ENCODE assay signal across 8 mouse cellular contexts in the genomic region with DNA sequence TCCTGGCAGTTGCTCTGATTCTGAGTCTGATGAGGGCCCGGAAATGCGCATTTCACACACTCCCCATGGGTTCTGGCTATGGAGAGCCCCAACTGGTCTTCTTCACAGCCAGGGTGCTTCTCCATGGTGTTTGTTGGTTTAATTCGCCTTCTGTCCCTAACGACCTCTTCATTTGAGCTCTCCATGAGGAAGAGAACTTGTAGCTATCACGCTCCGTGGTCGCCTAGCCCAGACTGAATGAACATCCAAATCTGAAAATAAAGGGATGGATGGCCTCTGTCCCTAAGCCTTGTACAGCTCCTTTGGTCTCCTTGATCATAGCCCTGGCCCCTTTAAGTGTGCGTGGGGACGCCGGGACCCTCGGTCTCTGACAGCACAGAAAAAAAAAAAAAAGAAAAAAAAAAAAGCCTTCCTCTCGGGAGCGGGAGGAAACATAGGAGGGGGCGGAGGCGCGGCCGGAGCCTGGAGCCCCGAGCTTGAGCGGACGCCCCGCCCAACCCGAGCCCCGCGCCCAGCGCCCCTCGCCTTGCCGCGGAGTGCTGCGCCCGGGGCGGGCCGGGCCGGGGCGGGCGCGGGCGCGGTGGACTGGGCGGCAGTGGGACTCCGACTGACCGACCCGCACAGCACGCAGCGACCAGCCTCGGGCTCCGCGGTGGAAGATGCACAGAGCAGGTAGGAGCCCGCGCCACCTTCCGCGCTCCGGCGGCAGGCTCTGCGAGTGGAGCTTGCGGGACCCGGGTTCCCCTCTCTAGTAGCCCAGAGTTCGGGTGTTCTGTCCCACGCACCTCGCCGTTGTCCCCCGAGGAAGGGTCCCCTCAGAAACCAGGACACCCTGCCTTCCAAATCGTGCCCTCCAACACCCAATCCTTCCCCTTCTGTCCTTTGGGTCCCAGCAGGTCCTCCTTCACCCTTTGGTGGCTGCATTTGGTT. TPM values are rescaled to one million over a fixed set of nuclear protein-coding genes. Genes with fewer than 3 reads are reported as not detected.
DNase-seq lines count a peak whose midpoint lies in the region; ATAC-seq and TF ChIP-seq lines count a peak whose summit lies in the region.

Gene Fgd5 (plus strand): TSS at position 508 of the 930 bp plus-strand sequence.

- H3K4me3 ChIP-seq in megakaryocyte, embryonic 14.5 days (replicated peaks), result peak within 1 kb of the TSS; percentile 86
- H3K4me3 ChIP-seq in embryonic facial prominence, embryonic 13.5 days, result peak within 1 kb of the TSS; percentile 58
- H3K4me3 ChIP-seq in heart, postnatal 0 days (ENCODE audit: low read depth, low read length), result peak within 1 kb of the TSS; percentile 61
- peak within 1 kb of the TSS; percentile 48 for H3K4me3 ChIP-seq in limb, embryonic 11.5 days (ENCODE audit: low read depth, low read length)
- H3K4me3 ChIP-seq in midbrain, embryonic 13.5 days (replicated peaks), result peak within 1 kb of the TSS; percentile 58

- H3K9me3 ChIP-seq in megakaryocyte, embryonic 14.5 days, result no peaks in the 10 kb centered on the region
- no peaks in the 10 kb centered on the region for H3K9me3 ChIP-seq in embryonic facial prominence, embryonic 13.5 days
- H3K9me3 ChIP-seq in heart, postnatal 0 days (replicated peaks; ENCODE audit: control insufficient read depth, low read length), result no peaks in the 10 kb centered on the region
- H3K9me3 ChIP-seq in limb, embryonic 11.5 days (ENCODE audit: control insufficient read depth, low read length), result no peaks in the 10 kb centered on the region
- H3K9me3 ChIP-seq in midbrain, embryonic 13.5 days, result no peaks in the 10 kb centered on the region

- H3K4me2 ChIP-seq in embryonic facial prominence, embryonic 13.5 days, result peak within 1 kb of the TSS; percentile 91
- peak within 1 kb of the TSS; percentile 70 for H3K4me2 ChIP-seq in heart, postnatal 0 days (ENCODE audit: low read depth, low read length)
- peak within 1 kb of the TSS; percentile 94 for H3K4me2 ChIP-seq in limb, embryonic 11.5 days (ENCODE audit: low read depth, severe bottlenecking)
- H3K4me2 ChIP-seq in midbrain, embryonic 13.5 days (replicated peaks), result peak within 1 kb of the TSS; percentile 89

- DNase-seq in heart, postnatal 0 days (ENCODE audit: low spot score), result peak; percentile 36
- DNase-seq in limb, embryonic 11.5 days (ENCODE audit: low spot score), result peak; percentile 72
- DNase-seq in left cerebral cortex, adult 11 months (ENCODE audit: low spot score), result no peak
- no peak for DNase-seq in left cerebral cortex, adult 9 months (ENCODE audit: low spot score in 2 of 2)

- no peaks in the 10 kb centered on the region for H3K36me3 ChIP-seq in megakaryocyte, embryonic 14.5 days (replicated peaks; ENCODE audit: low read length)
- H3K36me3 ChIP-seq in embryonic facial prominence, embryonic 13.5 days, result no peaks in the 10 kb centered on the region
- H3K36me3 ChIP-seq in heart, postnatal 0 days (replicated peaks; ENCODE audit: control insufficient read depth, insufficient read depth, low read length), result no peaks in the 10 kb centered on the region
- no peaks in the 10 kb centered on the region for H3K36me3 ChIP-seq in limb, embryonic 11.5 days (ENCODE audit: control insufficient read depth, insufficient read depth, low read length)
- no peaks in the 10 kb centered on the region for H3K36me3 ChIP-seq in midbrain, embryonic 13.5 days

- TF ChIP-seq EP300 in heart, postnatal 0 days (IDR thresholded peaks at IDR 0.05; ENCODE audit: low read depth), result no peak

- peak within 1 kb of the TSS; percentile 74 for H3K9ac ChIP-seq in embryonic facial prominence, embryonic 13.5 days
- peak within 1 kb of the TSS; percentile 64 for H3K9ac ChIP-seq in heart, postnatal 0 days (replicated peaks; ENCODE audit: low read depth, low read length)
- H3K9ac ChIP-seq in limb, embryonic 11.5 days (ENCODE audit: low read length), result peak within 1 kb of the TSS; percentile 60
- H3K9ac ChIP-seq in midbrain, embryonic 13.5 days (replicated peaks), result peak within 1 kb of the TSS; percentile 72

- WGBS in embryonic facial prominence, embryonic 13.5 days, result 1% methylated on average over 49 of the region's 62 CpGs
- WGBS in heart, postnatal 0 days, result 1% methylated on average over 57 of the region's 62 CpGs
- under 1% methylated on average over 54 of the region's 62 CpGs for WGBS in limb, embryonic 11.5 days
- under 1% methylated on average over 57 of the region's 62 CpGs for WGBS in midbrain, embryonic 13.5 days

- H3K4me1 ChIP-seq in megakaryocyte, embryonic 14.5 days, result peaks cover 36% of the 10 kb centered on the region
- peaks cover 8% of the 10 kb centered on the region for H3K4me1 ChIP-seq in embryonic facial prominence, embryonic 13.5 days
- no peaks in the 10 kb centered on the region for H3K4me1 ChIP-seq in heart, postnatal 0 days (ENCODE audit: control insufficient read depth, insufficient read depth)
- no peaks in the 10 kb centered on the region for H3K4me1 ChIP-seq in limb, embryonic 11.5 days (ENCODE audit: control insufficient read depth, insufficient read depth, low read length)
- peaks cover 10% of the 10 kb centered on the region for H3K4me1 ChIP-seq in midbrain, embryonic 13.5 days (replicated peaks)

- H3K27ac ChIP-seq in embryonic facial prominence, embryonic 13.5 days, result no peak within 1 kb of the TSS
- peak within 1 kb of the TSS; percentile 65 for H3K27ac ChIP-seq in heart, postnatal 0 days (ENCODE audit: low read depth)
- H3K27ac ChIP-seq in limb, embryonic 11.5 days (replicated peaks; ENCODE audit: low read depth, low read length), result no peak within 1 kb of the TSS
- no peak within 1 kb of the TSS for H3K27ac ChIP-seq in midbrain, embryonic 13.5 days

- peaks cover 87% of the 10 kb centered on the region for H3K27me3 ChIP-seq in megakaryocyte, embryonic 14.5 days (replicated peaks)
- peaks cover 58% of the 10 kb centered on the region for H3K27me3 ChIP-seq in embryonic facial prominence, embryonic 13.5 days
- peaks cover 37% of the 10 kb centered on the region for H3K27me3 ChIP-seq in heart, postnatal 0 days (ENCODE audit: control insufficient read depth, insufficient read depth, low read length)
- peaks cover 20% of the 10 kb centered on the region for H3K27me3 ChIP-seq in limb, embryonic 11.5 days (ENCODE audit: control insufficient read depth, insufficient read depth, low read length)
- peaks cover 35% of the 10 kb centered on the region for H3K27me3 ChIP-seq in midbrain, embryonic 13.5 days

- no peak for TF ChIP-seq CTCF in heart, postnatal 0 days (IDR thresholded peaks at IDR 0.05; ENCODE audit: low read depth)

- no peak for ATAC-seq in megakaryocyte, adult 5-6 weeks (ENCODE audit: poor library complexity, severe bottlenecking)
- ATAC-seq in embryonic facial prominence, embryonic 13.5 days (ENCODE audit: insufficient number of reproducible peaks, insufficient read depth, low FRiP score, low TSS enrichment, low read depth), result 0 out of 2 replicates have a peak, but pooled peaks have one; percentile 34
- ATAC-seq in heart, postnatal 0 days (ENCODE audit: insufficient read depth, low read depth), result peak; percentile 69
- peak; percentile 31; the same call in 1 of the 2 replicates for ATAC-seq in limb, embryonic 11.5 days (ENCODE audit: insufficient number of reproducible peaks, low FRiP score, low TSS enrichment, low read depth)
- ATAC-seq in midbrain, embryonic 13.5 days, result peak; percentile 71

RNA-seq across cellular contexts. Expression of gene Fgd5, which starts in this region (rescaled TPM):
- 0.08 and 0.28 TPM in 2 replicates for polyA plus RNA-seq in megakaryocyte, embryonic 14.5 days (2012; ENCODE audit: insufficient read depth, low replicate concordance)
- total RNA-seq in megakaryocyte, adult 5-6 weeks (2015), result not detected in 2 replicates
- total RNA-seq in megakaryocyte, adult 5-6 weeks (2017), result not detected in 2 replicates
- polyA plus RNA-seq in embryonic facial prominence, embryonic 13.5 days (2015; fragmentation: Nextera tagmentation; extraction: Ambion mirVana), result 7.4 and 10.2 TPM in 2 replicates
- total RNA-seq in heart, postnatal 0 days (2014; rRNA removed; ENCODE audit: low replicate concordance), result 12.9 and 13.3 TPM in 2 replicates
- 7.7 and 8.1 TPM in 2 replicates for polyA plus RNA-seq in heart, postnatal 0 days (2015; fragmentation: Nextera tagmentation; extraction: Ambion mirVana)
- 3.5 and 4.2 TPM in 2 replicates for polyA plus RNA-seq in limb, embryonic 11.5 days (2014; fragmentation: Nextera tagmentation; extraction: Ambion mirVana)
- polyA plus RNA-seq in midbrain, embryonic 13.5 days (2015; fragmentation: Nextera tagmentation; extraction: Ambion mirVana), result 7.3 and 8.0 TPM in 2 replicates

Comparison
In these comparisons a context has a peak if more than half of its experiments do, and no peak if none do; other contexts are left out.
1. RNA of gene Fgd5 (total RNA-seq): 12.9 to 13.3 TPM in heart, postnatal 0 days; not detected in megakaryocyte, adult 5-6 weeks; every median in the first group is over 10 times any median in the second.
2. DNase-seq: peak in heart, postnatal 0 days (single experiment) and limb, embryonic 11.5 days (single experiment); none in left cerebral cortex, adult 11 months (single experiment) and left cerebral cortex, adult 9 months (0 of 2).
3. Peak in every context shown above with its lines, with median percentiles within 50 percentile points of each other: H3K4me3 ChIP-seq, H3K4me2 ChIP-seq and H3K9ac ChIP-seq.